Mouse (Mus musculus) gastrocnemius, postnatal 4 days (tissue): ENCODE results near the gene Pla2g12b. TPM values are rescaled to one million over a fixed set of nuclear protein-coding genes. Genes with fewer than 3 reads are reported as not detected.

Source experiments
- DNase-seq, 2 experiments: peaks; one replicate each; pipeline ENCODE4 v3.0.0; 2021 to 2022; ENCODE audit warnings: low spot score in 2 of 2, mixed read lengths in 2 of 2
- total RNA-seq, 2 experiments: library from RNA; stranded (reverse); gene quantifications; 2 replicates each; pipeline ENCODE4 v1.2.3; 2021

The Pla2g12b gene
- total RNA-seq, 2 experiments from 2014 or later = not detected

GRCm38 (mm10) chr10:59410264-59410663, 6.8 kb downstream of the Pla2g12b start:
- DNase-seq = no peak

- DNase-seq = no peak
These were observed 10.3 kb downstream of the Pla2g12b start for GRCm38 (mm10) chr10:59413711-59414110.

- no peak for DNase-seq
These were observed 13.2 kb downstream of the Pla2g12b start for GRCm38 (mm10) chr10:59416623-59417022.

- DNase-seq = no peak
These were observed 16.1 kb downstream of the Pla2g12b start for GRCm38 (mm10) chr10:59419516-59419915.

- DNase-seq = no peak
These were observed 21.0 kb downstream of the Pla2g12b start for GRCm38 (mm10) chr10:59424453-59424852.

- DNase-seq = peak; percentile 43 to 69
These were observed 21.9 kb downstream of the Pla2g12b start for GRCm38 (mm10) chr10:59425369-59425768.

GRCm38 (mm10) chr10:59426371-59426770, 22.9 kb downstream of the Pla2g12b start:
- no peak for DNase-seq

- DNase-seq = no peak
These were observed 26.1 kb downstream of the Pla2g12b start for GRCm38 (mm10) chr10:59429448-59430135.

GRCm38 (mm10) chr10:59430701-59431218, 27.3 kb downstream of the Pla2g12b start:
- no peak for DNase-seq

- DNase-seq = no peak
These were observed 32.3 kb downstream of the Pla2g12b start for GRCm38 (mm10) chr10:59435746-59436145.

GRCm38 (mm10) chr10:59438651-59439050, 35.2 kb downstream of the Pla2g12b start:
- DNase-seq = no peak

GRCm38 (mm10) chr10:59439508-59439931, 36.1 kb downstream of the Pla2g12b start:
- peak; percentile 48 to 73 for DNase-seq

GRCm38 (mm10) chr10:59440177-59440576, 36.7 kb downstream of the Pla2g12b start:
- DNase-seq = no peak

- DNase-seq = no peak
These were observed 38.3 kb downstream of the Pla2g12b start, which contains the start of gene Oit3 for GRCm38 (mm10) chr10:59441735-59442134. Gene Oit3, minus strand, starts transcription at chr10:59441778.

- no peak for DNase-seq
These were observed 39.8 kb downstream of the Pla2g12b start for GRCm38 (mm10) chr10:59443212-59443611.

- DNase-seq = no peak
These were observed 40.6 kb downstream of the Pla2g12b start for GRCm38 (mm10) chr10:59444106-59444505.

GRCm38 (mm10) chr10:59444635-59445034, 41.2 kb downstream of the Pla2g12b start:
- DNase-seq = no peak

GRCm38 (mm10) chr10:59446911-59447437, 43.5 kb downstream of the Pla2g12b start:
- no peak for DNase-seq

- no peak for DNase-seq
These were observed 44.1 kb downstream of the Pla2g12b start for GRCm38 (mm10) chr10:59447546-59447945.

GRCm38 (mm10) chr10:59451839-59452238, 48.4 kb downstream of the Pla2g12b start:
- DNase-seq = no peak

GRCm38 (mm10) chr10:59454631-59455030, 51.2 kb downstream of the Pla2g12b start:
- no peak for DNase-seq

- DNase-seq = no peak
These were observed 56.3 kb downstream of the Pla2g12b start for GRCm38 (mm10) chr10:59459767-59460166.

- no peak for DNase-seq
These were observed 58.8 kb downstream of the Pla2g12b start for GRCm38 (mm10) chr10:59462307-59462706.
